Mouse (Mus musculus): ENCODE measurements at regions not wholly inside any gene's neighbourhood (a gene's known extent, or its start where the extent isn't known, plus 50 kb on each side); places are given as distances from the start of the nearest gene placed in this dataset.
"Not testable (repeated sequence)": the region's sequence is repeated elsewhere in the genome, so short reads cannot be mapped to it uniquely, and the experiment has no call there.

DNA sequence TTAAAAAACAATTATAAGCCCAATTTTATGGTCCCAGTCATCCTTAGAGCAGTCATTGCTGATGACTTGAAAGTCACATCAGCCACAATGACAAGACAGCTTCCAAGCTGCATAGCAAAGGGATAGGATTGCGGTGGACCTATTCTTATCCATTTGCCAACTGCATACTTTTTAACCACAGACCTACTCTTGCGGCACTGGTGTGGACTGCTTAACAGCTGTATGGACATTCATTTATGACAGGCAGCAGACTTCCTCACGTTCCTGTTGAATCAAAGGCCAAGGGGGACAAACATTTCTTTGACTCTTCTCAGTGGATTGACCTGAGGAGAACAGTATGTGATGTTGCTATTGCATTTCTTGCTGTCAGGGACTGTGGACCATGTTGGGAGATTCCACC lies 233.5 kb downstream of the Adgrg6 start:
- no peaks in the 10 kb centered on the region for H3K4me1 ChIP-seq (ENCODE audit: control insufficient read depth, insufficient read depth, low read length)
- H3K27ac ChIP-seq (ENCODE audit: low read length), result no peak overlapping the region
- no peaks in the 10 kb centered on the region for H3K36me3 ChIP-seq (ENCODE audit: control insufficient read depth, insufficient read depth, low read length)
- 73% methylated on average over 3 of the region's 3 CpGs for WGBS
- H3K4me2 ChIP-seq (replicated peaks; ENCODE audit: low read depth, low read length), result no peak overlapping the region
- no peaks in the 10 kb centered on the region for H3K27me3 ChIP-seq (ENCODE audit: control insufficient read depth, insufficient read depth, low read length)
- no peaks in the 10 kb centered on the region for H3K9me3 ChIP-seq (ENCODE audit: control insufficient read depth, low read depth, low read length)
- no peak for ATAC-seq (ENCODE audit: insufficient number of reproducible peaks, insufficient read depth, low FRiP score, low read depth)
- H3K4me3 ChIP-seq (ENCODE audit: low read depth, low read length), result no peak overlapping the region
- no peak overlapping the region for H3K9ac ChIP-seq (replicated peaks; ENCODE audit: low read depth, low read length)

DNA sequence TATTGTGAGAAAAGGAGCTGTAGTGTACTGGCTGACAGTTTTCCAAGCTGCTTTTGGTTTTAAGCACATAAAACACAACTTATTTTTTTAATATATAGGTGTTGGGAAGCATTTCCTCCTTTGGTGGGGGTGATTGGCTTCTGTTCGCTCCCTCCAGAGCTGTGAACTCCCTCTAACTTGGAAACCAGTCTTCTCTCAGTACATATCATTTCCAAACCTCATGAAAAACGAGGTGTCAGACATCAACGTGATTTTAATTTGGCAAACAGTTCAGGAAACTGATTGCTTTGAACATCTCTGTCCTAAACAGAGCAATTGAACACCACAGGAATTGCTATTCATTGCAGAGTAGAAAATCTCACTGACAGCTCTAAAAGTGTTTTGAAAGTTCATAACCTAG lies 238.6 kb downstream of the Adgrg6 start:
- no peaks in the 10 kb centered on the region for H3K4me1 ChIP-seq (ENCODE audit: control insufficient read depth, insufficient read depth, low read length)
- H3K9me3 ChIP-seq (ENCODE audit: control insufficient read depth, low read depth, low read length), result no peaks in the 10 kb centered on the region
- no peak overlapping the region for H3K4me3 ChIP-seq (ENCODE audit: low read depth, low read length)
- no peaks in the 10 kb centered on the region for H3K27me3 ChIP-seq (ENCODE audit: control insufficient read depth, insufficient read depth, low read length)
- H3K27ac ChIP-seq (ENCODE audit: low read length), result no peak overlapping the region
- no peak for ATAC-seq (ENCODE audit: insufficient number of reproducible peaks, insufficient read depth, low FRiP score, low read depth)
- H3K9ac ChIP-seq (replicated peaks; ENCODE audit: low read depth, low read length), result no peak overlapping the region
- no peak overlapping the region for H3K4me2 ChIP-seq (replicated peaks; ENCODE audit: low read depth, low read length)
- 56% methylated on average over 3 of the region's 3 CpGs for WGBS
- H3K36me3 ChIP-seq (ENCODE audit: control insufficient read depth, insufficient read depth, low read length), result no peaks in the 10 kb centered on the region

DNA sequence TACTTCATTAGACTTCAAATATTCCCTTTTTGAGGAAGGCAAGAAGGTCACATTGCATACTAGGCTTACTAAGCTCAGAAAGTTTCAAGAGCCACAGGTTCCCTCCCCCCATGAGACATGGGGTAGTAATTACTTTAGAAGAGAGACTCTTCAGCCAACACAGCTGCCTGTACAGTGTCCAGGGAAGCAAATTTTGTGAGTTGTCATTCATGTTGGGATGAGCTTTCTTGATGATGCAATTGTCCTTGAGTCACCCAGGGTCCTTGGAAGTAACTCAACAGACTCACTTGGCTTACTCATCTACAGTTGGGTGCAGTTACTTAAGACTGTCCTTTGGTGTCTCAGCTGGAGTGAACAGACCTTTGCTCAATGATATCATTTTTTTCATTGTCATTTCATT lies 242.0 kb downstream of the Adgrg6 start:
- H3K4me1 ChIP-seq (ENCODE audit: control insufficient read depth, insufficient read depth, low read length), result no peaks in the 10 kb centered on the region
- H3K4me2 ChIP-seq (replicated peaks; ENCODE audit: low read depth, low read length), result no peak overlapping the region
- no peak overlapping the region for H3K27ac ChIP-seq (ENCODE audit: low read length)
- no peaks in the 10 kb centered on the region for H3K27me3 ChIP-seq (ENCODE audit: control insufficient read depth, insufficient read depth, low read length)
- H3K9ac ChIP-seq (replicated peaks; ENCODE audit: low read depth, low read length), result no peak overlapping the region
- H3K9me3 ChIP-seq (ENCODE audit: control insufficient read depth, low read depth, low read length), result no peaks in the 10 kb centered on the region
- no peaks in the 10 kb centered on the region for H3K36me3 ChIP-seq (ENCODE audit: control insufficient read depth, insufficient read depth, low read length)
- no peak overlapping the region for H3K4me3 ChIP-seq (ENCODE audit: low read depth, low read length)
- ATAC-seq (ENCODE audit: insufficient number of reproducible peaks, insufficient read depth, low FRiP score, low read depth), result no peak

DNA sequence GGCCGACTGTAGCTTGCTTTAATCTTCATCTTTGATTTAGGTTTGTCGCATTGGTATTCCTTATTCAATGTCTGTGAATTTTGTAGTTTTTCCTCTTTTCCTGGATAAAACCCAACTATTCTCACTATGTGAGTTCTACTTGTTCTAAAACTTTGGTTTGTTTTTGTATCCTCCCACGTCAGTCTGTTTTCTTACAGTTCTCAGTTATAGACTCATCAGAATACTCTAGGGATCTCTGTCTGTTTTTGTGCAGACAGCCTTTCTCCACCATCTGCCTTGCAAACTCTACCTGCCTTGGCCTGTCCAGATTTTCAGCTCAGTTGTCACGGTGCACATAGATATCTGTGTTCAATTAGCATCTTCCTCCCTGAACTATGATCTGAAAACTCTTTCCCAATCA lies 249.3 kb downstream of the Adgrg6 start:
- H3K36me3 ChIP-seq (ENCODE audit: control insufficient read depth, insufficient read depth, low read length), result no peaks in the 10 kb centered on the region
- H3K9ac ChIP-seq (replicated peaks; ENCODE audit: low read depth, low read length), result no peak overlapping the region
- WGBS, result 84% methylated on average over 4 of the region's 4 CpGs
- ATAC-seq (ENCODE audit: insufficient number of reproducible peaks, insufficient read depth, low FRiP score, low read depth), result no peak
- no peak overlapping the region for H3K4me3 ChIP-seq (ENCODE audit: low read depth, low read length)
- no peaks in the 10 kb centered on the region for H3K27me3 ChIP-seq (ENCODE audit: control insufficient read depth, insufficient read depth, low read length)
- no peak overlapping the region for H3K4me2 ChIP-seq (replicated peaks; ENCODE audit: low read depth, low read length)
- H3K9me3 ChIP-seq (ENCODE audit: control insufficient read depth, low read depth, low read length), result no peaks in the 10 kb centered on the region
- no peak overlapping the region for H3K27ac ChIP-seq (ENCODE audit: low read length)
- no peaks in the 10 kb centered on the region for H3K4me1 ChIP-seq (ENCODE audit: control insufficient read depth, insufficient read depth, low read length)

DNA sequence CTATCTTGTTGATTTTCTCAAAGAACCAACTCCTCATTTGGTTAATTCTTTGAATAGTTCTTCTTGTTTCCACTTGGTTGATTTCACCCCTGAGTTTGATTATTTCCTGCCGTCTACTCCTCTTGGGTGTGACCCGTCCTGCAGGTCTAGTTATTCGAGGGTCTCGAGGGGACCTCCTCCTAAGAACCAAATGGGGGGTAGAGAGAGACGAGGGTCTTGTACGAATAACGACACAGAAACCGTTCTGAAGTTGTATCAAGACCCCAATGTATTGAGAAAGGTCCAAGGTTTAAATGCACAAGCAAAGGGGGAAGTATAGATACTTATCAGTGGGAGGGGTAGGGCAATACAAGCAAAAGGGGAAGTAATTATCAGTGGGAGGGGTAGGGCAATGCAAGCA lies 252.8 kb downstream of the Adgrg6 start:
- not testable (repeated sequence) for H3K4me1 ChIP-seq (ENCODE audit: control insufficient read depth, insufficient read depth, low read length); H3K27ac ChIP-seq (ENCODE audit: low read length); H3K4me3 ChIP-seq (ENCODE audit: low read depth, low read length); H3K27me3 ChIP-seq (ENCODE audit: control insufficient read depth, insufficient read depth, low read length); H3K9ac ChIP-seq (replicated peaks; ENCODE audit: low read depth, low read length); ATAC-seq (ENCODE audit: insufficient number of reproducible peaks, insufficient read depth, low FRiP score, low read depth); H3K36me3 ChIP-seq (ENCODE audit: control insufficient read depth, insufficient read depth, low read length); H3K4me2 ChIP-seq (replicated peaks; ENCODE audit: low read depth, low read length); H3K9me3 ChIP-seq (ENCODE audit: control insufficient read depth, low read depth, low read length)
- WGBS, result 86% methylated on average over 8 of the region's 8 CpGs

DNA sequence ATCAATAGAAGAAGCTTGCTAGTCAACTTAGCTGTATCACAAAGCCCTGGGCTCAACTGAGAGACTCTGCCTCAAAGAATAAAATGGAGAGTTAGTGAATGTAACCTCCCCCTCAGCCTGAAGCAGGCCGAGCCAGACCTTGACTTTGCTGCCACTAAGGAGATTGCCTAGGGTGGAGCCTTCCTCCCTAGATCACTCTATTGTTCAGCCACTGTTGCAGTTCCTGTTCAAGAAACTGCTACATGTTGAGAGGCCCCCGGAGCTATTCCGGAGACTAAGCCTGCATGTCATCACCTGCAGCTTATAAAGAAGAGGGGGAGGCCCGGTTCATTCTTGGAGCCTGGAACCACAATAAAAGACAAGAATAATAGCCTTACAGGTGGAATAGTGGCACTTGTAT lies 257.9 kb downstream of the Adgrg6 start:
- Histone ChIP-seq H3K9ac (replicated peaks; ENCODE audit: low read depth, low read length) (no peak overlapping the region), H3K36me3 (ENCODE audit: control insufficient read depth, insufficient read depth, low read length) (no peaks in the 10 kb centered on the region), H3K27me3 (ENCODE audit: control insufficient read depth, insufficient read depth, low read length) (no peaks in the 10 kb centered on the region), H3K4me1 (ENCODE audit: control insufficient read depth, insufficient read depth, low read length) (no peaks in the 10 kb centered on the region), H3K4me2 (replicated peaks; ENCODE audit: low read depth, low read length) (no peak overlapping the region), H3K9me3 (ENCODE audit: control insufficient read depth, low read depth, low read length) (no peaks in the 10 kb centered on the region), H3K4me3 (ENCODE audit: low read depth, low read length) (no peak overlapping the region), H3K27ac (ENCODE audit: low read length) (no peak overlapping the region)
- ATAC-seq (ENCODE audit: insufficient number of reproducible peaks, insufficient read depth, low FRiP score, low read depth), result no peak
- 86% methylated on average over 4 of the region's 4 CpGs for WGBS

DNA sequence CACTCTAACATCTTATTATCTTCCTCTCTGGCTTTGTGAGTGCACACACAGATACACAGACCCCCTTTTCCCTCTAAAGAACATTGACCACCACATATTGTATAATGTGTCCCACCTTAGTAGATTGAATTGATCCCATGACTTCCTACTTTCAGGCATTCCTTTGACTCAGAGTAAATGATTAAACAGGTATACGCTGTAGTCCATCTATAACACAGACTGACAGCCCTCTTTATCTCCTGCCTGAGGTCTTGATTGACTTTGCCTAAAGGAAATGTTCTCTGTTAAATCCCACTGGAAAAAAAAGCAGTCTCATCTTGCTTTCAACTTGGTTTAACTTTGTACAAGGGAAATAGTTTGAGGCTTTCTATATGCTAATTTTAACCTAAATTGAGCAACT lies 268.8 kb downstream of the Adgrg6 start:
- Histone ChIP-seq H3K27ac (ENCODE audit: low read length) (no peak overlapping the region), H3K4me2 (replicated peaks; ENCODE audit: low read depth, low read length) (no peak overlapping the region), H3K9me3 (ENCODE audit: control insufficient read depth, low read depth, low read length) (no peaks in the 10 kb centered on the region), H3K4me1 (ENCODE audit: control insufficient read depth, insufficient read depth, low read length) (no peaks in the 10 kb centered on the region), H3K9ac (replicated peaks; ENCODE audit: low read depth, low read length) (no peak overlapping the region), H3K4me3 (ENCODE audit: low read depth, low read length) (no peak overlapping the region), H3K36me3 (ENCODE audit: control insufficient read depth, insufficient read depth, low read length) (no peaks in the 10 kb centered on the region), H3K27me3 (ENCODE audit: control insufficient read depth, insufficient read depth, low read length) (no peaks in the 10 kb centered on the region)
- no peak for ATAC-seq (ENCODE audit: insufficient number of reproducible peaks, insufficient read depth, low FRiP score, low read depth)
- WGBS, result 79% methylated on average over 1 of the region's 1 CpGs

DNA sequence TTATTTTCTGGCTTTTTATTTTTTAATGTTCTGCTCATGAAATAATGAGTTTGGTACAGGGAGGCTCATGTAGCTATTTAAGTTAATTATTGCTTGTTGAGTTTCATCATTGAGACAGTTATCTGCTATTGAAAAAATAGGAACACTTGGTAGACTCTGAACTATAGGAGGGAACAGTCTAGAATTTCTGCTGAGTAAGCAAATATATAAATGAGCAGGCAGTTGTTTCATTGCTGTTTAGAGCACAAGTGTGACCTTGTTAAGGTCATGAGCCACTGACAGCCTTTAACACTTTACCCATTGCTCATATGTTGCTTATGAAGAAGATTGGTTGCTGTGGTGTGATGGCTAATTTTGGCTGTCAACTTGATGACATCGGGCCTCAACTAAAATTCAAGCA lies 270.0 kb downstream of the Adgrg6 start:
- H3K36me3 ChIP-seq (ENCODE audit: control insufficient read depth, insufficient read depth, low read length), result no peaks in the 10 kb centered on the region
- ATAC-seq (ENCODE audit: insufficient number of reproducible peaks, insufficient read depth, low FRiP score, low read depth), result no peak
- H3K27ac ChIP-seq (ENCODE audit: low read length), result no peak overlapping the region
- no peak overlapping the region for H3K4me2 ChIP-seq (replicated peaks; ENCODE audit: low read depth, low read length)
- H3K9me3 ChIP-seq (ENCODE audit: control insufficient read depth, low read depth, low read length), result no peaks in the 10 kb centered on the region
- H3K27me3 ChIP-seq (ENCODE audit: control insufficient read depth, insufficient read depth, low read length), result no peaks in the 10 kb centered on the region
- no peak overlapping the region for H3K9ac ChIP-seq (replicated peaks; ENCODE audit: low read depth, low read length)
- WGBS, result 84% methylated on average over 1 of the region's 1 CpGs
- H3K4me1 ChIP-seq (ENCODE audit: control insufficient read depth, insufficient read depth, low read length), result no peaks in the 10 kb centered on the region
- no peak overlapping the region for H3K4me3 ChIP-seq (ENCODE audit: low read depth, low read length)

DNA sequence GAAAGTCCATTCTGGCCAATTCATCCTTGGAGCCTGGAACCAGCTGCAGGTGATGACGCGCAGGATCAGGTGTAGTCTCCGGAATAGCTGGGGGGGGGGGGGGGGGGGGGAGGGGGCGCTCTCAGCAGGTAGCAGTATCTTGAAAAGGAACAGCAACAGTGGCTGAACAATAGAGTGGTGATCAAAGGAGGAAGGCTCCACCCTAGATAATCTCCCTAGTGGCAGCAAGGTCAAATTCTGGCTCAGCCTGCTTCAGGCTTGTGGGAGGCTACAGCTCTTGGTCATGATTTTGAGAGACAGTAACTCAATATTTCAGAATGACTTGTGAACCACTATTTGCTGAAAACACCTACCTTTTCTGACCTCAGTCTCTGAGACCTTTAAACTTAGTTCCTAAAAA lies 275.5 kb downstream of the Adgrg6 start:
- no peak overlapping the region for H3K4me2 ChIP-seq (replicated peaks; ENCODE audit: low read depth, low read length)
- ATAC-seq (ENCODE audit: insufficient number of reproducible peaks, insufficient read depth, low FRiP score, low read depth), result no peak
- 34% methylated on average over 3 of the region's 4 CpGs for WGBS
- H3K27me3 ChIP-seq (ENCODE audit: control insufficient read depth, insufficient read depth, low read length), result no peaks in the 10 kb centered on the region
- no peaks in the 10 kb centered on the region for H3K9me3 ChIP-seq (ENCODE audit: control insufficient read depth, low read depth, low read length)
- no peaks in the 10 kb centered on the region for H3K36me3 ChIP-seq (ENCODE audit: control insufficient read depth, insufficient read depth, low read length)
- no peak overlapping the region for H3K4me3 ChIP-seq (ENCODE audit: low read depth, low read length)
- no peak overlapping the region for H3K27ac ChIP-seq (ENCODE audit: low read length)
- no peaks in the 10 kb centered on the region for H3K4me1 ChIP-seq (ENCODE audit: control insufficient read depth, insufficient read depth, low read length)
- no peak overlapping the region for H3K9ac ChIP-seq (replicated peaks; ENCODE audit: low read depth, low read length)
